Mouse (Mus musculus) mouse trophoblast stem cell (cell line): ENCODE data around the gene AI464131.

Source experiments
- in situ Hi-C, 2 experiments: fragments of 300-500 bp; cut with MseI, MboI; formaldehyde crosslinking; loops; 2 replicates in 1 of 2; 3 replicates in 1 of 2; pipeline ENCODE4 v1.15.1; 2025

The AI464131 gene

GRCm38 (mm10) chr4:41506156-41506555 lies 3.3 kb upstream of the AI464131 start:
- in situ Hi-C loops = loop anchor here in 1 of 2 experiments (5.0 kb wide), 1 partner anchor 39 kb away; the partner anchor contains the start of gene Nudt2

DNA sequence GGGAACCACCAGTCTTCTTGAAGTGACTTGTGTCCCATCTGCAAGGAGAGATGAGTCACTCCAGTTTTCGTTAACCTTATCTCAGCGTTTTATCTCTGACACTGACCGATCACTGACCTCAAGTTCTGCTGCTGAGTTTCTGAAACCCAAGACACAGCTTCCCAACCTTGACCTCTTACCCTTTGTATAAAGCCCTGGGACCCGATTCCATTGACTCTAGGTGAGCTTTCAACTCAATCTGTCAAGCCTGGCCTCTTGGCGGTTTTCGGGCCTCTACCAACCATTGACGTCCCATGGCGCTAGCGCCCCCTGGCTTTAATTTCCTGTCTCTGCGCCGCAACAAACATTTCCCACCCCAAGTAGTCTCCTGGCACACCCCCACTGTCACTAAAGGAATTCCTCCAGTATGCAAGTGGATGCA lies 2.3 kb upstream of the AI464131 start:
- in situ Hi-C loops = loop anchor here in 1 of 2 experiments (5.0 kb wide), 1 partner anchor 38 kb away; the partner anchor contains the start of gene Nudt2

GRCm38 (mm10) chr4:41504325-41504724 lies 1.4 kb upstream of the AI464131 start:
- in situ Hi-C loops = no loop called here

DNA sequence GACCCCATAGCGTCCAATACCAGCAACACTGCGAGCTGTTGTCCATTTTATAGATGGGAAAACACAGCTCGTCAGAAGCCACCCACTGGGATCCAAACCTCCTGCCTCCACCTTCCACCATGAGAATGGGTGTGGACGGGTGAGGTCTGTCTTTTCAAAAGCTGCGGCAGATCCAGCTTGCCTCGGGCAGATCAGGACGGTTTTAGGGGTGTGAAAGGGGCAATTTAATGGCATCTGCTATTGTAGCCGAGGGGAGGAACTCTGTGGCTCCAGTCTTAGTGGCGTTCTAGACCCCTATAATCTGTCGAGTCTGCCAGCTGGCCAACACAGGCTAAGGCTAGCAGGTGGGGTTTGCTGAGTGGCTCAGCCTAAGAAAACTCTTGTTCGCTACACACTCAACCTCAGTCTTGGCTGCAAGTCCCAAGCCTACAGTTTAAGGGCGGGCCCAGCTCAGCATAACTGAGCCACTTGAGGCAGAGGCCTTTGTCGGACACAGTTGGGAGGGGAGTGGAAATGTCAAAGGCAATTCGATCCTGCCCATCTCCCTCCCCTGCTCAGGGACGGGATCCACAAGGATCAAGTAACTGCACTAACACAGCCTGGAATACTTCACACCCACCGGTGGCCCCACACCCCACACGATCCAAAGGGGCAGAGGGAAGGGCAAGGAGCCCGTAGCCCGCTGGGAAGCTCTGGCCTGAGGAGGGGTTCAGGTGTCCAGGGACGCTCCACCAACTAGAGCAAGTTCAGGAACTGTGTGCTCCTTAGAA lies 520 bp downstream of the AI464131 start:
- in situ Hi-C loops = no loop called here

DNA sequence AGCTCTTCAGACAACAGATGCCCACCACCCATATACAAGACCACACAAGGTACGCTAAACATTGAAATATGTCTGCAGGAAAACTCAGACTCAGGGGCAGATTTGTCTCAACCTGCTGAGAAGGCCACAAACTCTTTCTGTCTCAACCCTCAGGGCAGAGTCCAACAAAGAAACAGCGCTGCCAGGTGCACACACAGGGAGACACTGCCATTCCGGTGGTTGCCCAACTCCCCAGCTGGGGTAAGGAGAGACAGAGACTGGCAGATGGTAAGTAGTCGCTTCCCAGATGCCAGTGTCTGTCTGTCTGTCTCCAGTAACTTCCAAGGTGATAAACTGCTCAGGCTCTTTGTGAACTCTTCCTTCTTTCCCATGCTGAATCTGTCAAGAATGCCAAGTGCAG lies 2.1 kb downstream of the AI464131 start:
- in situ Hi-C loops = no loop called here

- in situ Hi-C loops = no loop called here
Observed at GRCm38 (mm10) chr4:41499619-41500018, 3.3 kb downstream of the AI464131 start.

DNA sequence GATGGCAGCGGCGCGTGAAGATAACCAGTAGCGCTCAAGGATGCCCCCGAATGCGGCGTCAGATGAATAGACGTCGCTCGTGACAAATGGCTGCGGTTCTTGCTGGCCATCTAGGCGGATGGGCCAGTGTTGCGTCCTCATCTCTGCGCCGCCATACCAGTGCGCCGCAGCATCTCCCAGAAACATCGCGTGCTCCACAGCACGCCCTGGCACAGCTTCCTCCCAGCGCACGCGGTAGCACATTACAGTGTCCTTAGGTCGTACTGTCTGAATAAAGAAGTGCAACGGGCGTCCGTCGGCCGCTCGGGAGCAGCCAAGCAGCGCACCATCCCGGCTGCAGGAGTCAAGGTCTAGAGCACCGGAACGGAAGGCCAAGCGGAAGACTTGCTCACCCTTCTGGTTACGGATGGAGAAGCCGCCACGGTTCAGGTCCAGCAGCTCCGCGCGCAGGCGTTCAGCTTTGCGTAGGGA lies 3.9 kb downstream of the AI464131 start:
- in situ Hi-C loops = no loop called here

DNA sequence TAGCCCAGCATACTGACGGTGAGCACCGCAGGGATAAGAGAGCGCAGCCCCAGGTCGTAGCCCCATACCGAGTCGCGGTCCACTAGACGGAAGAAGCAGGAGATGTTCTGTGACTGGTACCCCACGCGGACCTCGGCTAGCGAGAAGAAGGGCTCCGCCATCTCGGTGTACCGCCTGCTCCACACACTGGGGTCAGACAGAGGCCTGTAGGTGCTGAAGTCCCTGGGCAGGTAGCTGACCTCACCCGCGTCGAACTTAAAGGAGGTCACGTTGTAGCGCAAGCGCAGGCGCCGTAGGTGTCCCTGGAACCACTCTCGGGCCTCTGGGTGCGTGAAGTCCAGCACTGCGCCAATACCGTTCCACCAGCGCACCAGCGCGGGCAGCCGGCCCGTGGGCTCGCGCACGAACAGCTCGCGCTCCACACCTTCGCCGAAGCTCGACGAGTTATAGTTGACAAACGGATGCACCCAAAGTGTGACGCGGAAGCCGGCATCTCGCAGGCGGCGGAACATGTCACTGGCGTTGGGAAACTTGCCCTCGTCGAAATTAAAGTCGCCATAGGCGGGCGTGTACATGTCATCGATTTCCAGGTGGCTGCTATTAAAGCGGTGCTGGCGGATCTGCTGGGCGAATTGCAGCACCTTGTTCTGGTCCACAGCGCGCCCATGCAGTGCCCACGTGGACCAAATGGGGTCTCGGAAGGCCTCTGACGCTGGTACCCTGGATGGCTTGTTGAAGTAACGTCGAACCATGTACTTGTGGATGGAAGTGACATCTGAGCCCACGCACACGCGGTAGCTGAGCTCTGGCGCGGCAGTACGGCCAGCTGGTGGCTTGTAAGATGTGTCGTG lies 4.7 kb downstream of the AI464131 start:
- in situ Hi-C loops = no loop called here

DNA sequence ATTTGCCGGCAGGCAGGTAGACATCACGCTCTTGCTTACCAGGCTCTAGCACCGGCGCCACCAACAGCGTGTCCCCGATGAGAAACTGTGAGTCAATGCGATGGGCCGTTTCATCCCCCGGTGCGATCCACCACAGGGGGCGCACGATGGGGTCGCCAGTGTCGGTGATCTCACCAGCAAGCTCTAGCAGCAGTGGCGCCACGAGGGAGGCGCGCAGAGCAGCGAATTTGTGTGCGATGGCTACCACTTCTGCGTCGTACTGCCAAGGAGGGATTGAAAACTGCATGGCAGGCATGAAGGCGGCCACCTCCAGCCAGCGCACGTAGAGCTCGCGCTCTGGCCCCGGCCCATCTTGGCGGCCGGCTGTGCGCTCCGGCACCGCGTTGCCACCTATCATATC lies 5.3 kb downstream of the AI464131 start:
- in situ Hi-C loops = no loop called here

GRCm38 (mm10) chr4:41497046-41497445 lies 5.8 kb downstream of the AI464131 start:
- in situ Hi-C loops = no loop called here

- in situ Hi-C loops = no loop called here
Observed at GRCm38 (mm10) chr4:41495850-41496249, 7.0 kb downstream of the AI464131 start.

DNA sequence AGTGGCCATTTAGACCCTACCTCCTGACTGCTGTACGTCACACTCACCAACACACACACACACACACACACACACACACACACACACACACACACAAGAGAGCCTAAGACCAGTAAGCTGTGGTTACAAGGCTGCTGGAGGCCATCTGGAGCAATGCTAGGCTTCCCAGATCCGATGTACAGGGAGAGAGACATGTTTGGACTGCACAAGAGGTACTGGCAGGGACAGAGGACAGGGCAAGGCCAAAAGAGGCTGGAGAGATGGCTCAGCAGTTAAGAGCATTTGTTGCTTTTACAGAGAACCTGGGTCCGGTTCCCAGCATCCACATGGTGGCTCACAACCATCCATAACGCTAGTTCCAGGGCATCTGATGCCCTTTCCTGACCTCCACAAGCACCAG lies 7.8 kb downstream of the AI464131 start:
- in situ Hi-C loops = no loop called here

DNA sequence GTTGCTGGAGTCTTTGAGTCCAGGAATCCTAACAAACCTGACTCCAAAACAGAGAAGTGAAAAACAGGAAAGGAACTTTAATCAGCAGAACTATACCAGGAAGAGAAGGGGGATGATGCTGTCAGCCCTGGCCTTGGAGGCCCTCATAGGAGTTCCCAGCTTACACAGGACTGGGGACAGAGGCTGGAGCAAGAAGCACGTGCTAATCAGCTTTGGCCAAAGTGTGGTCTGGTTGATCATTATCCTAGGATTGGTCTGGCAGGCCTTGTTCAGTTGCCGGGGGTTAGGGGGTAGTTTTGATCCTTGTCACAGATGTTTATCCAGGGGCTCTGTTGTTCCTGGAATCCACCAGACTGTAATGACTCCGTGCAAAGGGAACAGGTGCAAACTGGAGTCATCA lies 8.5 kb downstream of the AI464131 start:
- in situ Hi-C loops = no loop called here

GRCm38 (mm10) chr4:41493464-41494116 lies 9.3 kb downstream of the AI464131 start:
- in situ Hi-C loops = no loop called here

DNA sequence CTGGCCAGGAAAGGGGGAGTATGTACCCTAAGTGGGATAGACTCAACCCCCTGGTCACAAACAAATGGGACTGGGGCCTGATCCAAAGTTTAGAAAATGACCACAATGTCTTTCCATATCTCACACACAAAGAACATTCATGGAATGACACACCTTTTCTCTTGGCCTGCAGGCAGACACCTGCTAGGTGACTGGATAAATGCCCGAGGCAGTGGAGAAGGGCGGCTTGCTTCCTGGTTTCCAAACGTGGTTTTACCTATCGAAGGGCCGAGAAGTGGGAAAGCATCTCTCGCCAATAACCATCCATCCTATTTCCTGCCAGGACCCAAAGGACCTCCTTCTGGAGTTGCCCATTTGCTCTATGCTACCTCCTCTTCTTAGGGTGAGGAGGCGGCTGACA lies 9.9 kb downstream of the AI464131 start:
- in situ Hi-C loops = no loop called here

DNA sequence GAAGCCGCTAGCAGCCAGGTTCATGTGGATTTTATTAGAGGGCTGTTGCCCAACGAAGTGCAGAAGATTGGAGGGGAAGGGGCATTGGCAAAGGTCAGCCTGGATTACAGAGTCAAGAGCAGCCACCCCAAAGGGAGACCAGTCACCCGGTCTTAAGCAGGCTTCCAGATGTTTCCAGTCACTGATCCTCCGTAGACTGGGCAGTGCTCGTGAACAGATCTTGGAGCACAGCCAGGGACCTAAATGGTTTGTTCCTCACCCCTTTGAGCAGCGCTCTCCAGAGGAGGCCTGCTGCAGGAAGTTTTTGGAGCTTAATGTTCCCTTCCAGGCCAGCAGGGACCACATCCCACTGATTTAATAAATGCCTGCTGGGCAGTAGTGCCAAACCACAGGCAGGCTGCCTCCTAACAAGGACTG lies 21.3 kb downstream of the AI464131 start:
- in situ Hi-C loops = no loop called here

DNA sequence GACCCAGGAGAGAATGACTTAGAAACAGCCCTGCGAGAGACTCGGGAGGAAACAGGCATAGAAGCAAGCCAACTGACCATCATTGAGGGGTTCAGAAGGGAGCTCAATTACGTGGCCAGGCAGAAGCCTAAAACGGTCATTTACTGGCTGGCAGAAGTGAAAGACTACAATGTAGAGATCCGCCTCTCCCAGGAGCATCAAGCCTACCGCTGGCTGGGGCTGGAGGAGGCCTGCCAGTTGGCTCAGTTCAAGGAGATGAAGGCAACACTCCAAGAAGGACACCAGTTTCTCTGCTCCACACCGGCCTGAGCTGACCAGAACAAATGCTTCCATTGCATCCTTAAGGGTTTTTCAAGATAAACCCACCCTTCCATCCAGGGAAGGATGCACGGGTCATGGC lies 22.6 kb downstream of the AI464131 start:
- in situ Hi-C loops = no loop called here

DNA sequence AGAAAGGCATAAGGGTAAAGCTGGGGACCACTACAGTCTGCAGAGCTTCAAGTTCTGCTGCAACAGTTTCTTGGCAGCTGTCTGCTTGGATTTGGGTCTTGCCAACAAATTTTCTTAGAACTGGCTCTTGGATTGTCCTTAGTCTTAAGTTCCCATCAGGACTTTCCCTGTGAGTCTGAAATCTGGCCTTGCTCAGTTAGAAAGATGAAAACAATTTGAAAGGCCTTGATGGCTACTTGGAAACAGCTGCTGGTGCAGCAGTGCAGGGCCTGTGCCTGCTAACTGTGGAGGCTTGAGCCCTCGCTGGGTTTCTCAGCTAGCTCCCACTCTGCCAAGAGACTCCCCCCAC lies 23.4 kb downstream of the AI464131 start:
- in situ Hi-C loops = no loop called here

DNA sequence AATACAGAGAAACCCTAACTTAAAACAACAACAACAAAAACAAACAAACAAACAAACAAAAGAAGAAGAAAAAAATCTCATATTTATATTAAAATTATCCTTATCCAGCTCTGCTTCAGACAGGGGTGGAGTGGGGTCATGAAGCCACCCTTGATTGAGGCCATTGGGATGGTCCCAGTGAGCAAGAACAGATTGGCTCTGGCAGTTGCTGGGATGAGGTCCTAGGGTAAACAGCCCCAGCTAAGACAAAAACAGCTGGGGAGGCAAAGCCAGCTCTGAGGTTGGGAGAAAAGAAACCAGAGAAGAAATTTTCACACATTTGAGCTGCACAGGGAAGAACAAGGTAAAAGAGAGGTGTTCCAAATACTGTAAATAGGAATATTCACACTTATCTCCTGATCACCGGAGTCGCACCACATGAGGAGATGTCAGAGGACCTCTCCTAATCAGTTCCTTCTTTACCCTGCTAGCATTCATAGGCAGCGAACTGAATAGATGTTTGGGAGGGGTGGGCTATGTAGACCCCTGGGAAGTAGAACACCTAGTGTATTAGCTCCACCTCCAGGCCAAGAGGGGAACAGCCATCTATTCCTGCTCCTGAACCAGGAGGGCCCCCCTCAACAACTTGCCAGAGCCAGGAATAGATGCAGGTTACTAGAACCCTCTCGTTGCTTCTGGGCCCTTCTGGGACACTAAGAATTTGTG lies 24.0 kb downstream of the AI464131 start:
- in situ Hi-C loops = no loop called here

DNA sequence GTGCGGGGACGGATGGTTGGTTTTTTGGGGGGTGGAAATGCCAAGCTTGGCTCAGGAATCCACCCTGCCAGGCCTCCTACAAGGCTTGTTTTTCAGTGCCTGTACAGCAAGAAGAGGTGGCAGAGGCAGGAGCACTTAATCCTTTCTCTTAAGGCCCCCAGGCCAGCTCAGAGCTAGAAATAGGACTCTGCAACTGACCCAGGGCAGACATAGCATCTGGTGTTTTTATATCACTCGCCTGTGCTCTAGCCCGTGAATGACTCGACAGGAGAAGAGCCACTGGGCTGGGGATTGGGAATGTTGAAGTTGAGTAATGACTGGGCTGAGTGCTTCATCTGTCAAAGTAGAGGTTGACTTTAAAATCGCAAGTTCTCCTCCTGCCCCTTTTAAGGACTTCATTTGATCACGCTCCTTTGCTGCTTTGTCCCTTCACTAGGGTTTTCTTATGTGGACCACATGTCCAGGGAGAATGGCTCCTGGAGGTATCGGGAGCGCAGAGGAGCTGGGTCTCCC lies 25.2 kb downstream of the AI464131 start:
- in situ Hi-C loops = no loop called here

GRCm38 (mm10) chr4:41471384-41471689 lies 31.5 kb downstream of the AI464131 start:
- in situ Hi-C loops = no loop called here
